Mouse (Mus musculus) cerebellum, adult 18-20 months (tissue): ENCODE data around the gene Fam155a.
A peak's percentile ranks its signal among the peaks of the same experiment; 100 is the strongest.
"Not testable (repeated sequence)": the region's sequence is repeated elsewhere in the genome, so short reads cannot be mapped to it uniquely, and the experiment has no call there.

ENCODE experiments used
- DNase-seq, 2 experiments: peaks; one replicate each; pipeline ENCODE4 v3.0.0; 2021

Gene Fam155a

GRCm38 (mm10) chr8:9398040-9398439 lies 372.9 kb downstream of the Fam155a start:
- DNase-seq, result no peak

- no peak for DNase-seq
These were observed 376.3 kb downstream of the Fam155a start for GRCm38 (mm10) chr8:9394670-9395069.

- DNase-seq, result peak; percentile 45 to 61
These were observed 377.7 kb downstream of the Fam155a start for GRCm38 (mm10) chr8:9393246-9393645.

- DNase-seq, result not testable (repeated sequence)
These were observed 380.7 kb downstream of the Fam155a start for GRCm38 (mm10) chr8:9390229-9390628.

- peak; percentile 29 to 33 for DNase-seq
These were observed 401.8 kb downstream of the Fam155a start for GRCm38 (mm10) chr8:9369201-9369600.

- DNase-seq, result peak; percentile 48 to 66
These were observed 403.2 kb downstream of the Fam155a start for GRCm38 (mm10) chr8:9367721-9368120.

- DNase-seq, result no peak
These were observed 405.6 kb downstream of the Fam155a start for GRCm38 (mm10) chr8:9365381-9365780.

GRCm38 (mm10) chr8:9348523-9349135 lies 422.3 kb downstream of the Fam155a start:
- DNase-seq, result peak; percentile 72 to 77

GRCm38 (mm10) chr8:9347163-9347562 lies 423.8 kb downstream of the Fam155a start:
- DNase-seq, result no peak

GRCm38 (mm10) chr8:9344136-9344535 lies 426.8 kb downstream of the Fam155a start:
- DNase-seq, result peak in 1 of 2 experiments; percentile 13

GRCm38 (mm10) chr8:9342998-9343397 lies 428.0 kb downstream of the Fam155a start:
- no peak for DNase-seq

- no peak for DNase-seq
These were observed 428.4 kb downstream of the Fam155a start for GRCm38 (mm10) chr8:9342593-9342992.

GRCm38 (mm10) chr8:9337905-9338304 lies 433.1 kb downstream of the Fam155a start:
- DNase-seq, result no peak

GRCm38 (mm10) chr8:9335933-9336303 lies 435.0 kb downstream of the Fam155a start:
- DNase-seq, result no peak

GRCm38 (mm10) chr8:9335285-9335932 lies 435.6 kb downstream of the Fam155a start:
- peak in 1 of 2 experiments; percentile 10 for DNase-seq

GRCm38 (mm10) chr8:9332766-9333165 lies 438.2 kb downstream of the Fam155a start:
- no peak for DNase-seq

- DNase-seq, result no peak
These were observed 461.5 kb downstream of the Fam155a start for GRCm38 (mm10) chr8:9309456-9309855.

GRCm38 (mm10) chr8:9303526-9304135 lies 467.3 kb downstream of the Fam155a start:
- DNase-seq, result no peak

- no peak for DNase-seq
These were observed 475.9 kb downstream of the Fam155a start for GRCm38 (mm10) chr8:9295046-9295445.

GRCm38 (mm10) chr8:9292532-9292931 lies 478.4 kb downstream of the Fam155a start:
- DNase-seq, result no peak

- no peak for DNase-seq
These were observed 482.8 kb downstream of the Fam155a start for GRCm38 (mm10) chr8:9288015-9288729.

- no peak for DNase-seq
These were observed 496.8 kb downstream of the Fam155a start for GRCm38 (mm10) chr8:9274117-9274516.

GRCm38 (mm10) chr8:9264378-9264777 lies 506.6 kb downstream of the Fam155a start:
- no peak for DNase-seq

- DNase-seq, result no peak
These were observed 509.4 kb downstream of the Fam155a start for GRCm38 (mm10) chr8:9261527-9261926.
